10 mouse cellular contexts compared by ENCODE assay signal in the genomic region with DNA sequence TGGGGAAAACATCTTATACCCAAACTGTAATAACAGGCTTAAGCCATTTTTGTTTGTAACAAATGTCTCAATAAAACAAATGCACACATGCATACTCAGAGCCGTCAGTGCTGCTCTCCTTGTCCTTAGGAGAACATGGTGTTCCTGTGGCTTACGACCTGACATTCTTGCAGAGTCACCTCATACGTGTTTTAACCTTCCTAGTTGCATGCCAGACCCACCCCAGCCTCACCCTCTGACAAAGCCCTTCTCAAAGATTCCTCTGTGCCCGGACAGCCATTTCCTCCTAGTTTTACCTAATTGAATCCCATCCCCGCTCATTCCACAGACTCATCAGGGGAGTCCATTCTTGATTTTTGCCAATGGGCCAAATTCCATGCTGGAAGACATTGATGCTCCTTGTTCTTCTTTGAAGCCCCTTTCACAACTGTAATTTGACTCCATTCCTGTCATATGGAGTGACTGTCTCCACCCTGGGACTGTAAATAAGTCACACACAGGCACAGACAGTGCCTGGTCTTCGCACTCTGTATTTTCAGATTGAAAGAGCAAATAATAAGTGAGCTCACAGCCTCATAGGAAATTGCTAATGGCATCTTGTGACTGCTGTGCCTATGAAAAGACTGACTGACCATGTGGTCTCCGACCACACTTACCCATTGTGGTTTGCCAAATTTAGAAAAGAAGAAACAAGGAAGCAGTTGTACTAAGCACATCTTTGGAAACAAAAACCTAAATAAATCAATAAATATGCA.
DNase-seq lines count a peak whose midpoint lies in the region.
"Had no signal": no experiment of that assay in that cellular context is flagged by ENCODE, and none has a peak within 500 bp of the region (broad histone marks: within the 10 kb centered on the region; RNA-seq: fewer than 3 reads in every experiment).

No protein-coding gene starts in this region.

- peak; percentile 7 for DNase-seq in layer of hippocampus, adult 9-10 months (ENCODE audit: low spot score)
- DNase-seq in layer of hippocampus, postnatal 36 days, result no peak
- peak; percentile 81 for DNase-seq in Muller cell, postnatal 12 days (ENCODE audit: inconsistent ontology term)
- peak; percentile 27 for DNase-seq in brain, adult 2 months (ENCODE audit: low read depth, low spot score)
- peak; percentile 34 for DNase-seq in mesoderm, embryonic 11.5 days (ENCODE audit: low read depth, low spot score)
- DNase-seq in right cerebral cortex, adult 18-20 months, result no peak
- DNase-seq in adrenal gland, postnatal 4 days (ENCODE audit: low spot score in 2 of 2), result no peak
- DNase-seq: adrenal gland, postnatal 14 days; cerebellum, adult 9-11 months; kidney, postnatal 14 days had no signal

Comparison
In these comparisons a context has a peak if more than half of its experiments do, and no peak if none do; other contexts are left out.
1. DNase-seq: peak in layer of hippocampus, adult 9-10 months (single experiment), Muller cell, postnatal 12 days (single experiment), brain, adult 2 months (single experiment) and mesoderm, embryonic 11.5 days (single experiment); none in layer of hippocampus, postnatal 36 days (0 of 2), right cerebral cortex, adult 18-20 months (single experiment) and adrenal gland, postnatal 4 days (0 of 2).